Mouse (Mus musculus): Measurements from ENCODE around the gene Ppt2.
A peak's percentile ranks its signal among the peaks of the same experiment; 100 is the strongest.

The Ppt2 gene

GRCm38 (mm10) chr17:34627943-34628643, at the start of gene Ppt2:
Gene Ppt2 (minus strand): TSS chr17:34628510.
- DNase-seq (ENCODE audit: low spot score in 2 of 2): peak; percentile 51 to 64

DNA sequence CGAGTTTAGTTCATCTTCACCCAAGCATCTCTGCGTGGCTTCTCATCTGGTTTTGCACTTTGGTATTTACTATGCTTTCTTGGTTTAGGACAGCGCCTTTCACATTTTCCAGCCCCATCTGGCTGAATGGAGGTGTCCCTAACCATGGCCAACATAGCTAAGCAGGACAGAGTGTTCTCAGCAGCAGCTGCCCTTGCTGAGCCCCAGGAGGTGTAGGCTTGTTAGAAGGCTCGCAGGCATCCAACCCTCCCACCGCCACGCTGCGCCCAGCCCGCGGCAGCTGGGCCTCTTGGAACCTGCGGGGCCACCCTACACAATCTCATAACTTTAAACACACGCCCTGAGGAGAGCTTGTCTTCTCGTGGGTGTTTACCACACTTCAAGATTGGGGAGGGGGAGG, 48.4 kb upstream of the Ppt2 start:
- DNase-seq (ENCODE audit: low spot score in 2 of 2): no peak

GRCm38 (mm10) chr17:34676093-34676460, 47.8 kb upstream of the Ppt2 start:
- no peak for DNase-seq (ENCODE audit: low spot score in 2 of 2)

- DNase-seq (ENCODE audit: low spot score in 2 of 2): no peak
Measured at GRCm38 (mm10) chr17:34675205-34676092, 47.1 kb upstream of the Ppt2 start.

DNA sequence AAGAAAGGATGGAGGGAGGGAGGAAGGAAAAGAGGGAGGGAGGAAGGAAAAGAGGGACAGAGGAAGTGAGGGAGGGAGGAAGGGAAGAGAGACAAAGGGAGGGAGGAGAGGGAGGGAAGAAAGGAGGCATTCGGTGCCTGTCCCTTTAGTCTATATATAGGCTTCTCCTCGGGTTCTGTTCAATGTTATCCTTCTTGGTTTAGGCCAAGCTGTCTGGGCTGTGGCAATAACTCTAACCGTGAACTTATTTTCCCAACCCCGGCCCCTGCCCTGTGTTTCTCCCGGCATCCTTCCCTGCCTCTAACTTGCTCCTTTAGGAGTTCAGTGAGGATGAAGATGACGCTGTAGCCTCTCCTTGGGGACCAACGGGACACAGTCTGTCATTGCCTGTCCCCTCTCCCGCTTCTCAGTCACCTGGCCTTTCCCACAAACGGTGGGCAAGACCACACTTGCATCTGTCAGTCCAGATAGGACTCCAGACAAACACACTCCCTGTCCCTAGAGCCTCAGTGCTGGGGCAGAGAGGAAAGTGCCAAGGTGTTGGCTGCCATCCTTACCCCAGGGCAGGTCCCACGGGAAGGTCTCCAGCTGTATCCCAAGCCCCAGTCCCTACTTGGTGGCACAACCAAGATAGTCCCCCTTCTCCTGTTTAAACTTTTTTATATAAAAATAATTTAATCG, 46.4 kb upstream of the Ppt2 start:
- no peak for DNase-seq (ENCODE audit: low spot score in 2 of 2)

GRCm38 (mm10) chr17:34673139-34673538, 44.8 kb upstream of the Ppt2 start:
- DNase-seq (ENCODE audit: low spot score in 2 of 2): no peak

DNA sequence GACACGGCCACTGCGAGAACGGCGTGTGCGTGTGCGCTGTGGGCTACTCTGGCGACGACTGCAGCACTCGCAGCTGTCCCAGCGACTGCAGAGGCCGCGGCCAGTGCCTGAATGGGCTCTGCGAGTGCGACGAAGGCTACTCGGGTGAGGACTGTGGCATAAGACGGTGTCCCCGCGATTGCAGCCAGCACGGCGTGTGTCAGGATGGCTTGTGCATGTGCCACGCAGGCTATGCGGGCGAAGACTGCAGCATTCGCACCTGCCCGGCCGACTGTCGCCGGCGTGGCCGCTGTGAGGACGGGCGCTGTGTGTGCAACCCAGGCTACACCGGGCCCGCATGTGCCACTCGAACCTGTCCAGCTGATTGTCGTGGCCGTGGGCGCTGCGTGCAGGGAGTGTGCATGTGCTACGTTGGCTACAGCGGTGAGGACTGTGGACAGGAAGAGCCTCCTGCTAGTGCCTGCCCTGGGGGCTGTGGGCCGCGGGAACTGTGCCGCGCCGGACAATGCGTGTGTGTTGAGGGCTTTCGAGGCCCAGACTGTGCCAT, 44.0 kb upstream of the Ppt2 start:
- no peak for DNase-seq (ENCODE audit: low spot score in 2 of 2)

DNA sequence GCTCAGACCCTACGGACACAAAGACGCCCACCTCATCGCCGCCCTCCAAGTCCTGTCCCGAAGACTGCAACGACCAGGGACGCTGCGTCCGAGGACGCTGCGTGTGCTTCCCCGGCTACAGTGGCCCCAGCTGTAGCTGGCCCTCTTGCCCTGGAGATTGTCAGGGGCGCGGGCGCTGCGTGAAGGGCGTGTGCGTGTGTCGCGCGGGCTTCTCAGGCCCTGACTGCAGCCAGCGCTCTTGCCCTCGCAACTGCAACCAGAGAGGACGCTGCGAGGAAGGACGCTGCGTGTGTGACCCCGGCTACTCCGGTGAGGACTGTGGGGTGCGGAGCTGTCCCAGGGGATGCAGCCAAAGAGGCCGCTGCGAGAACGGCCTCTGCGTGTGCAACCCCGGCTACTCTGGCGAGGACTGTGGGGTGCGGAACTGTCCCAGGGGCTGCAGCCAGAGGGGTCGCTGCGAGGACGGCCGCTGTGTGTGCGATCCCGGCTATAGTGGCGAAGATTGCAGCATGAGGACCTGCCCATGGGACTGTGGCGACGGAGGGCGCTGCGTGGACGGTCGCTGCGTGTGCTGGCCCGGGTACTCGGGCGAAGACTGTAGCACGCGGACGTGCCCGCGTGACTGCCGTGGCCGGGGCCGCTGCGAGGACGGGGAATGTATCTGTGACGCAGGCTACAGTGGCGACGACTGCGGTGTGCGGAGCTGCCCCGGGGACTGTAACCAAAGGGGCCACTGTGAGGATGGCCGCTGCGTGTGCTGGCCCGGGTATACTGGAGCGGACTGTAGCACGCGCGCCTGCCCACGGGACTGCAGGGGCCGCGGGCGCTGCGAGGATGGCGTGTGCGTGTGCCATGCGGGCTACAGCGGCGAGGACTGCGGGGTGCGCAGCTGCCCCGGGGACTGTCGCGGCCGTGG, 43.1 kb upstream of the Ppt2 start:
- DNase-seq (ENCODE audit: low spot score in 2 of 2): no peak

- no peak for DNase-seq (ENCODE audit: low spot score in 2 of 2)
Measured at GRCm38 (mm10) chr17:34670235-34670634, 41.9 kb upstream of the Ppt2 start, which contains the start of gene Tnxb. Gene Tnxb (plus strand): TSS chr17:34670535.

DNA sequence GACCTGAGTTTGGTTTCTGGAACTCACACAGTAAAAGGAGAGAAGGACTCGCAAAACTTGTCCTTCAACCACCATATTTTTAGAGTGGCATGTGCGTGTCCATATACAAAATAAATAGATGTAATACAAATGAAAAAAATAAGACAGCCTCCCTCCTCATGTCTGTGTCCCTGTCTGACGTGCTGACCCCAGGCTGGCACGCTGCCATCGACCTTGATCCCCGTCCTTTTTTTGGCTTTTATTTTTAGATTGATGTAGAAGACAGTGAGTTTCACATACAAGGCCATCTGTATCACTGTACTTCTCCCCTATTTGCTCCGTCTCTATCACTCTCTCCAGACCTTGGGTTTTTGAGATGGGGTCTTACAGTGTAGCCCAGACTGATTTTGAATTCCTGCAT, 36.2 kb upstream of the Ppt2 start:
- DNase-seq (ENCODE audit: low spot score in 2 of 2): no peak

GRCm38 (mm10) chr17:34663558-34663957, 35.2 kb upstream of the Ppt2 start:
- no peak for DNase-seq (ENCODE audit: low spot score in 2 of 2)

GRCm38 (mm10) chr17:34662978-34663377, 34.7 kb upstream of the Ppt2 start:
- DNase-seq (ENCODE audit: low spot score in 2 of 2): no peak

- no peak for DNase-seq (ENCODE audit: low spot score in 2 of 2)
Measured at GRCm38 (mm10) chr17:34662468-34662867, 34.2 kb upstream of the Ppt2 start.

- no peak for DNase-seq (ENCODE audit: low spot score in 2 of 2)
Measured at GRCm38 (mm10) chr17:34661121-34661591, 32.8 kb upstream of the Ppt2 start.

DNA sequence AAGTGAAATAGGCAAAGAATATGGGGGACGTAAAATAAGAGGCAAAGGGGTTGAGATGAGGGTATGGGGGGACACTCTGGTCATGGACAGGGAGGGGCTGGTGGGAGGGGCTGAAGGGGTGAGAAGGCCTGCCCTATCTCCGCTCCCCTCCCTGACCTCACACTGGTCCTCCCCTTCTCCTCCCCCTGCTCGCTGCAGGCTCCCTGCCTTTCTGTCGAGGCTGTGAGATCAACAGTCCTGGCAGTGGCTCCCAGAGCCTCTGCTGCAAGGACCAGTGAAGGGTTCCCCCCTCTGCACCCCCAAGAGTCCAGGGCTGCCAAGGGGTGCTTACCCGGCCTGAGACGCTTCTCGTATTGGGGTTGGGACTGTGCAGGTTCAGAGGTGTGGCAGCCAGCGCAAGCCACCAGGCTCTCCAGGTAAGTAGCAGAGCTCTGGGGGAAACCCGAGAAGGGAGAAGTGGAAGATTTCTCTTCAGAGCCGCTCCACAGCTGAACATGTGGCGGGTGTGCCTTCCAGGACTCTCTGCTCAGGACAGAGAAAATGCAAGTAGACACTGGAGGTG, 32.0 kb upstream of the Ppt2 start:
- no peak for DNase-seq (ENCODE audit: low spot score in 2 of 2)

DNA sequence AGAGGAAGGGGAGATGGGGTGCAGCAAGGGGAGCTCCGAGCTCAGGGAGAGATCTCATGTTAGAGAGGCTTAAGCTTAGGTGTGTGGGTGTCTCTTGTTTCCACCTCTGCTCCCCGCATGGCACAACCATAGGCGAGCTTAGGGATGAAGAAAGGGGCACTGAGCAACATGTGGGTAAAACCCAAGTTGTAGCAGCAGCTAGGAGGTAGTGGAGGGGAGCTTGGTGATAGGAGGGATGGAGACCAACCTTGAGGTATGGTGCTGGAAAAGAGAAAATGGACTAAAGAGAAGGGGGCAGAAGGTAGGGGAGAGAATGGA, 31.5 kb upstream of the Ppt2 start:
- DNase-seq (ENCODE audit: low spot score in 2 of 2): no peak

DNA sequence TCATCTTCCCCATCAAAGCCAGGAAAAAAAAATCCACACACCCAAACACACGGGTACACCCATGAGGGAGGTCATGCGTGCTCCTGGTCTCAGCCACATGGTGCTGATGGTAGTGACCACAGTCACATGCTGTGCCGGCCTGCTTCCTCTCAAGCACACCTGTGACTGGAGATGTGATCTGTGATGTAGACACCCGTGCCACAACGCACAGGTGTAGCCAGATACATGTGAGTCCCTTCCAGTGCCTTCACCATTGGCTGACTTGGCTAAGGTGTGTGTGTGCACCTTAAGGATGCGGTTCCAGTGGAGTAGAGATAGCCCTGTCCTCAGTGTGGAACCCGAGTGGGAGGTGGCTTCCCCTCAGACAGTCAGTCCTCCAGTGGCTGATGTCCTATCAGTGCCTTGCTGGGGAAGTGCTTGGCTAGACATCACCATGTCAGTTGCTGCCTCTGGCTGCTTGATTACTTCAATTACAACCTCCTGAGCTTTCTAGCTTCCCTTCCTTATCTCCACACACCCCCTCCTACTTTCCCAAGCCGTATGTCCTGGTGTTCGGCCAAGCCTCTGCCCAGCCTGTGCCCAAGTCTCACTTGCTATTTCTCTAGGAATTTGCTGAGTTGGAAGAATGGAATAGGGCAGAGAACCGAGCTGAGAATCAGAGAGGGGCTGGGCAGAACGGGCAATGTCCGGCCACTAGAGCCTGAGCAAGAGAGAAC, 31.0 kb upstream of the Ppt2 start:
- no peak for DNase-seq (ENCODE audit: low spot score in 2 of 2)

- no peak for DNase-seq (ENCODE audit: low spot score in 2 of 2)
Measured at GRCm38 (mm10) chr17:34658591-34658990, 30.3 kb upstream of the Ppt2 start.

GRCm38 (mm10) chr17:34658145-34658544, 29.8 kb upstream of the Ppt2 start:
- DNase-seq (ENCODE audit: low spot score in 2 of 2): no peak

- DNase-seq (ENCODE audit: low spot score in 2 of 2): no peak
Measured at GRCm38 (mm10) chr17:34657271-34657670, 29.0 kb upstream of the Ppt2 start.

Data from urinary bladder, postnatal 4 days (tissue).